Mouse (Mus musculus) forebrain, postnatal 0 days (tissue): ENCODE results near the gene Mcidas. TPM values are rescaled to one million over a fixed set of nuclear protein-coding genes. Genes with fewer than 3 reads are reported as not detected.

Experiments used
- ATAC-seq: fragments of 200-750 bp; cut with Nextera tagmentation; 2 replicates; pipeline ENCODE4 v1.8.0; 2017; ENCODE audit warnings: mild to moderate bottlenecking, moderate library complexity
- DNase-seq: peaks from one replicate; pipeline ENCODE4 v3.0.0-alpha.2; 2015
- H3K27ac ChIP-seq: fragments of 300-500 bp; sonication (generic); 2 replicates; pipeline ENCODE4 v1.5.1; 2014; ENCODE audit warnings: low read depth, mild to moderate bottlenecking, antibody characterized with exemption, low read length, moderate library complexity, mixed read lengths
- H3K27me3 ChIP-seq: fragments of 300-500 bp; sonication (generic); 2 replicates; pipeline ENCODE4 v1.6.1; 2014; ENCODE audit warnings: mild to moderate bottlenecking, low read length, mixed read lengths; ENCODE audit not compliant: insufficient read depth
- H3K36me3 ChIP-seq: fragments of 300-500 bp; sonication (generic); 2 replicates; pipeline ENCODE4 v1.6.1; 2014; ENCODE audit warnings: mild to moderate bottlenecking, moderate library complexity; ENCODE audit not compliant: insufficient read depth
- H3K4me1 ChIP-seq: fragments of 300-500 bp; sonication (generic); 2 replicates; pipeline ENCODE4 v1.6.1; 2014; ENCODE audit warnings: antibody characterized with exemption; ENCODE audit not compliant: insufficient read depth
- H3K4me2 ChIP-seq: fragments of 300-500 bp; sonication (generic); 2 replicates; pipeline ENCODE4 v1.6.1; 2014; ENCODE audit warnings: low read depth, mild to moderate bottlenecking, moderate library complexity
- H3K4me3 ChIP-seq: fragments of 300-500 bp; sonication (generic); 2 replicates; pipeline ENCODE4 v1.5.1; 2014; ENCODE audit warnings: low read depth, low read length, mixed read lengths
- H3K9ac ChIP-seq: fragments of 300-500 bp; sonication (generic); 2 replicates; pipeline ENCODE4 v1.6.1; 2014; ENCODE audit warnings: mild to moderate bottlenecking
- H3K9me3 ChIP-seq: fragments of 300-500 bp; sonication (generic); 2 replicates; pipeline ENCODE4 v1.6.1; 2016; ENCODE audit warnings: low read length
- CTCF ChIP-seq: sonication (generic); IDR thresholded peaks from 2 replicates; pipeline ENCODE4 v1.5.1; 2016; ENCODE audit warnings: antibody characterized with exemption, control low read depth, low read depth
- WGBS: fragments of 180-500 bp; shearing (Covaris S2); extraction: QIAGEN DNeasy Blood & Tissue Kit; methylation state at CpG from one replicate; pipeline ENCODE4 v1.1.7; 2014; 5-methylcytosine and 5-hydroxymethylcytosine counted together
- polyA plus RNA-seq: library from polyadenylated mRNA; unstranded; fragments of >200 nt; fragmentation: Nextera tagmentation; extraction: Ambion mirVana; gene quantifications from 2 replicates; pipeline ENCODE4 v1.2.1, GENCODE M21; 2015
- total RNA-seq: library from RNA; depleted of rRNA; stranded (reverse); fragments of >200 nt; gene quantifications from 2 replicates; pipeline ENCODE4 v1.2.3, GENCODE M21; 2014

The Mcidas gene
- total and polyA plus RNA-seq, 2 experiments from 2014 or later, result 1.8 to 1.9 TPM

GRCm38 (mm10) chr13:112990346-112990745 is 3.3 kb upstream of the Mcidas start:
- Histone ChIP-seq H3K4me1 (peaks cover 10% of the 10 kb centered on the region), H3K9me3 (no peaks in the 10 kb centered on the region)

GRCm38 (mm10) chr13:112994191-112994590 is 546 bp downstream of the Mcidas start:
- no peaks in the 10 kb centered on the region for H3K36me3 ChIP-seq
- peaks cover 81% of the 10 kb centered on the region for H3K27me3 ChIP-seq
- H3K4me3 ChIP-seq, result peak overlapping the region; percentile 33
- H3K27ac ChIP-seq, result no peak overlapping the region
- peak overlapping the region; percentile 29; the same call in 1 of the 2 replicates for H3K9ac ChIP-seq
- peaks cover 5% of the 10 kb centered on the region; the same call in 1 of the 2 replicates for H3K4me1 ChIP-seq
- ATAC-seq, result peak; percentile 65
- peak; percentile 75 for TF ChIP-seq CTCF
- H3K9me3 ChIP-seq, result no peaks in the 10 kb centered on the region
- WGBS, result 3% methylated on average over 25 of the region's 25 CpGs
- DNase-seq, result peak; percentile 67
- H3K4me2 ChIP-seq, result peak overlapping the region; percentile 63

More at GRCm38 (mm10) chr13:112990346-112990745, 3.3 kb upstream of the Mcidas start:
- Histone ChIP-seq H3K27me3 (peaks cover 77% of the 10 kb centered on the region), H3K9ac (no peak overlapping the region), H3K27ac (no peak overlapping the region), H3K4me3 (no peak overlapping the region), H3K4me2 (no peak overlapping the region), H3K36me3 (no peaks in the 10 kb centered on the region)
- no peak for TF ChIP-seq CTCF
- no peak for DNase-seq
- 7% methylated on average over 4 of the region's 4 CpGs for WGBS
- no peak for ATAC-seq

GRCm38 (mm10) chr13:112996407-112996806 is 2.8 kb downstream of the Mcidas start:
- Histone ChIP-seq H3K4me2 (no peak overlapping the region), H3K27me3 (peaks cover 74% of the 10 kb centered on the region), H3K4me3 (no peak overlapping the region), H3K36me3 (no peaks in the 10 kb centered on the region), H3K27ac (no peak overlapping the region), H3K9me3 (no peaks in the 10 kb centered on the region), H3K9ac (no peak overlapping the region), H3K4me1 (peaks cover 5% of the 10 kb centered on the region; the same call in 1 of the 2 replicates)
- no peak for TF ChIP-seq CTCF
- no peak for DNase-seq
- 59% methylated on average over 4 of the region's 4 CpGs for WGBS
- no peak for ATAC-seq

GRCm38 (mm10) chr13:112997369-112997768 is 3.7 kb downstream of the Mcidas start:
- H3K9me3 ChIP-seq, result no peaks in the 10 kb centered on the region
- ATAC-seq (no peak), DNase-seq (no peak)
- 63% methylated on average over 6 of the region's 6 CpGs for WGBS
- no peak overlapping the region for H3K4me2 ChIP-seq
- no peaks in the 10 kb centered on the region for H3K36me3 ChIP-seq
- H3K4me1 ChIP-seq, result peaks cover 5% of the 10 kb centered on the region; the same call in 1 of the 2 replicates
- H3K9ac ChIP-seq, result no peak overlapping the region
- no peak overlapping the region for H3K27ac ChIP-seq
- TF ChIP-seq CTCF, result no peak
- peaks cover 69% of the 10 kb centered on the region for H3K27me3 ChIP-seq
- no peak overlapping the region for H3K4me3 ChIP-seq

- peak overlapping the region; percentile 48 for H3K4me3 ChIP-seq
- H3K4me2 ChIP-seq, result peak overlapping the region; percentile 94
- peak; percentile 63 for ATAC-seq
- H3K9me3 ChIP-seq, result no peaks in the 10 kb centered on the region
- peaks cover 5% of the 10 kb centered on the region; the same call in 1 of the 2 replicates for H3K4me1 ChIP-seq
- peak; percentile 55 for DNase-seq
- TF ChIP-seq CTCF, result no peak
- peaks cover 58% of the 10 kb centered on the region for H3K27me3 ChIP-seq
- H3K9ac ChIP-seq, result peak overlapping the region; percentile 59
- no peaks in the 10 kb centered on the region for H3K36me3 ChIP-seq
- 1% methylated on average over 45 of the region's 46 CpGs for WGBS
- peak overlapping the region; percentile 29; the same call in 1 of the 2 replicates for H3K27ac ChIP-seq
Observed at GRCm38 (mm10) chr13:112998427-112999201, 5.0 kb downstream of the Mcidas start.

- peaks cover 5% of the 10 kb centered on the region; the same call in 1 of the 2 replicates for H3K4me1 ChIP-seq
- no peak overlapping the region for H3K27ac ChIP-seq
- H3K4me3 ChIP-seq, result no peak overlapping the region
- no peaks in the 10 kb centered on the region for H3K36me3 ChIP-seq
- no peaks in the 10 kb centered on the region for H3K9me3 ChIP-seq
- no peak for DNase-seq
- 83% methylated on average over 3 of the region's 3 CpGs for WGBS
- no peak overlapping the region for H3K4me2 ChIP-seq
- TF ChIP-seq CTCF, result no peak
- no peak overlapping the region for H3K9ac ChIP-seq
- peaks cover 44% of the 10 kb centered on the region for H3K27me3 ChIP-seq
- no peak for ATAC-seq
Observed at GRCm38 (mm10) chr13:113000090-113000489, 6.4 kb downstream of the Mcidas start.

GRCm38 (mm10) chr13:113000576-113001318 is 7.1 kb downstream of the Mcidas start:
- Histone ChIP-seq H3K27me3 (peaks cover 38% of the 10 kb centered on the region), H3K36me3 (no peaks in the 10 kb centered on the region), H3K9ac (no peak overlapping the region), H3K4me1 (peaks cover 5% of the 10 kb centered on the region; the same call in 1 of the 2 replicates), H3K4me3 (no peak overlapping the region), H3K4me2 (no peak overlapping the region), H3K9me3 (no peaks in the 10 kb centered on the region), H3K27ac (no peak overlapping the region)
- DNase-seq, result no peak
- no peak for ATAC-seq
- no peak for TF ChIP-seq CTCF
- 70% methylated on average over 9 of the region's 9 CpGs for WGBS
